Mouse (Mus musculus) liver, adult 2 months (tissue): ENCODE measurements at regions not wholly inside any gene's neighbourhood (a gene's known extent, or its start where the extent isn't known, plus 50 kb on each side); places are given as distances from the start of the nearest gene placed in this dataset.

Experiments
- CTCF ChIP-seq: fragments of 200-500 bp; IDR thresholded peaks from 2 replicates; pipeline ENCODE4 v1.5.1; 2011; ENCODE audit warnings: low read depth, low read length, control low read depth
- POLR2A ChIP-seq: fragments of 200-500 bp; IDR thresholded peaks from 2 replicates; pipeline ENCODE4 v1.6.1; 2011; ENCODE audit warnings: low read length, control low read depth; ENCODE audit not compliant: insufficient read depth; ENCODE audit errors: extremely low read depth

DNA sequence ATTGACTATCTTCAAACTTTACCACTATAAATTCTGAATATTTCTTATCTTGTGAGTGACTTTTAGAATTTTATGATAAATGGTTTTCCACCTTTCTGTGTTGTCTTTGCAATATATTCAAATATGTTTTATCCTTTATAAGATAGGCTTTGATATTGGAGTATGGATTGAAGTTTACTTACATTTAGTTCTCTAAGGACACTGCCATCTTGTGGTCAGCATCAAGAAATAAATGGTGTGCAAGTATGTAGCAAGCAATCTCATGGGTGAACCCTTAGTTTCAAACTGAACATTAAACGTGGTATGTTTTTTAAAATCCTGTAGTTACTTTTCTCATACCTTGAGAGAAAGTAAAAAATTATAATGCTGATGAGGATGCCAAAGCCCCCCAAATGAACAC is 4488.7 kb upstream of the Gm7489 start:
- TF ChIP-seq POLR2A (no peak), CTCF (no peak)
